Mouse (Mus musculus) lung, postnatal 4 days (tissue): Measurements from ENCODE around the gene Cers2.

Experiments used
- DNase-seq, 2 experiments: peaks; one replicate each; pipeline ENCODE4 v3.0.0; 2021

Cers2 gene

GRCm38 (mm10) chr3:95314486-95315093 lies at the start of gene Cers2:
Cers2 (plus strand) TSS chr3:95314791.
- DNase-seq = no peak

GRCm38 (mm10) chr3:95266052-95266451 lies 48.5 kb upstream of the Cers2 start:
- DNase-seq = no peak

GRCm38 (mm10) chr3:95267855-95268254 lies 46.7 kb upstream of the Cers2 start:
- no peak for DNase-seq

GRCm38 (mm10) chr3:95269789-95270188 lies 44.8 kb upstream of the Cers2 start:
- DNase-seq = no peak

- DNase-seq = no peak
These were observed 43.7 kb upstream of the Cers2 start for GRCm38 (mm10) chr3:95270766-95271364.

GRCm38 (mm10) chr3:95273471-95273870 lies 41.1 kb upstream of the Cers2 start:
- no peak for DNase-seq

GRCm38 (mm10) chr3:95274453-95274852 lies 40.1 kb upstream of the Cers2 start:
- no peak for DNase-seq

GRCm38 (mm10) chr3:95275161-95275560 lies 39.4 kb upstream of the Cers2 start:
- no peak for DNase-seq

GRCm38 (mm10) chr3:95276428-95276934 lies 38.1 kb upstream of the Cers2 start:
- no peak for DNase-seq

GRCm38 (mm10) chr3:95277149-95277551 lies 37.4 kb upstream of the Cers2 start:
- no peak for DNase-seq

GRCm38 (mm10) chr3:95280747-95281146 lies 33.8 kb upstream of the Cers2 start:
- DNase-seq = peak; percentile 50 to 54

GRCm38 (mm10) chr3:95281216-95282126 lies 33.1 kb upstream of the Cers2 start, which contains the start of the genes Mindy1 and Prune1:
Mindy1 (plus strand) TSS chr3:95281345.
Prune1 (minus strand) TSS chr3:95282076.
- peak; percentile 99 for DNase-seq

GRCm38 (mm10) chr3:95282381-95282864 lies 32.2 kb upstream of the Cers2 start:
- DNase-seq = peak; percentile 71 to 75

- peak; percentile 89 to 92 for DNase-seq
These were observed 31.6 kb upstream of the Cers2 start for GRCm38 (mm10) chr3:95282865-95283588.

- no peak for DNase-seq
These were observed 31.0 kb upstream of the Cers2 start for GRCm38 (mm10) chr3:95283589-95283941.

- no peak for DNase-seq
These were observed 30.5 kb upstream of the Cers2 start for GRCm38 (mm10) chr3:95284062-95284461.

- no peak for DNase-seq
These were observed 29.9 kb upstream of the Cers2 start for GRCm38 (mm10) chr3:95284501-95285281.

GRCm38 (mm10) chr3:95285390-95285789 lies 29.2 kb upstream of the Cers2 start:
- no peak for DNase-seq

GRCm38 (mm10) chr3:95286011-95286410 lies 28.6 kb upstream of the Cers2 start:
- DNase-seq = no peak

- DNase-seq = peak in 1 of 2 experiments; percentile 27
These were observed 28.1 kb upstream of the Cers2 start for GRCm38 (mm10) chr3:95286510-95286909.

- DNase-seq = no peak
These were observed 27.1 kb upstream of the Cers2 start for GRCm38 (mm10) chr3:95287541-95287940.

- no peak for DNase-seq
These were observed 25.2 kb upstream of the Cers2 start for GRCm38 (mm10) chr3:95289419-95289818.
